Mouse (Mus musculus) forebrain, embryonic 12.5 days (tissue): ENCODE measurements around the gene Rfx8. TPM values are rescaled to one million over a fixed set of nuclear protein-coding genes. Genes with fewer than 3 reads are reported as not detected.
A peak's percentile ranks its signal among the peaks of the same experiment; 100 is the strongest.

Experiments
- ATAC-seq: fragments of 200-750 bp; cut with Nextera tagmentation; 2 replicates; pipeline ENCODE4 v1.8.0; 2017; ENCODE audit warnings: moderate TSS enrichment; ENCODE audit not compliant: low FRiP score
- H3K27ac ChIP-seq: fragments of 300-500 bp; sonication (generic); 2 replicates; pipeline ENCODE4 v1.5.1; 2016; ENCODE audit warnings: mild to moderate bottlenecking
- H3K27me3 ChIP-seq: fragments of 300-500 bp; sonication (generic); 2 replicates; pipeline ENCODE4 v1.6.1; 2016; ENCODE audit warnings: mild to moderate bottlenecking
- H3K36me3 ChIP-seq: fragments of 300-500 bp; sonication (generic); replicated peaks from 2 replicates; pipeline ENCODE4 v1.6.1; 2016; ENCODE audit warnings: mild to moderate bottlenecking
- H3K4me1 ChIP-seq: fragments of 300-500 bp; sonication (generic); 2 replicates; pipeline ENCODE4 v1.6.1; 2016
- H3K4me2 ChIP-seq: fragments of 300-500 bp; sonication (generic); 2 replicates; pipeline ENCODE4 v1.6.1; 2016; ENCODE audit warnings: mild to moderate bottlenecking, moderate library complexity
- H3K4me3 ChIP-seq: fragments of 300-500 bp; sonication (generic); replicated peaks from 2 replicates; pipeline ENCODE4 v1.5.1; 2016; ENCODE audit warnings: mild to moderate bottlenecking
- H3K9ac ChIP-seq: fragments of 300-500 bp; sonication (generic); 2 replicates; pipeline ENCODE4 v1.6.1; 2016; ENCODE audit warnings: mild to moderate bottlenecking
- H3K9me3 ChIP-seq: fragments of 300-500 bp; sonication (generic); 2 replicates; pipeline ENCODE4 v1.6.1; 2016
- WGBS: fragments of 180-500 bp; shearing (Covaris S2); methylation state at CpG from one replicate; pipeline ENCODE4 v1.1.7; 2016; 5-methylcytosine and 5-hydroxymethylcytosine counted together
- polyA plus RNA-seq: library from polyadenylated mRNA; unstranded; fragments of >200 nt; fragmentation: Nextera tagmentation; extraction: Ambion mirVana; gene quantifications from 2 replicates; pipeline ENCODE4 v1.2.1, GENCODE M21; 2016

The Rfx8 gene
- polyA plus RNA-seq, 1 experiment from 2014 or later, result not detected

GRCm38 (mm10) chr1:39702216-39703046 is 18.4 kb downstream of the Rfx8 start:
- WGBS, result 24% methylated on average over 18 of the region's 18 CpGs
- Histone ChIP-seq H3K4me1 (peaks cover 41% of the 10 kb centered on the region), H3K9me3 (no peaks in the 10 kb centered on the region), H3K9ac (0 out of 2 replicates have a peak overlapping the region, but pooled peaks have one; percentile 0), H3K27ac (peak overlapping the region; percentile 74; the same call in 1 of the 2 replicates), H3K36me3 (no peaks in the 10 kb centered on the region), H3K4me2 (no peak overlapping the region), H3K27me3 (no peaks in the 10 kb centered on the region), H3K4me3 (no peak overlapping the region)
- no peak for ATAC-seq

GRCm38 (mm10) chr1:39701274-39701602 is 19.6 kb downstream of the Rfx8 start:
- H3K36me3 ChIP-seq, result no peaks in the 10 kb centered on the region
- WGBS, result 1% methylated on average over 9 of the region's 9 CpGs
- peak overlapping the region; percentile 1; the same call in 1 of the 2 replicates for H3K9ac ChIP-seq
- H3K27ac ChIP-seq, result peak overlapping the region; percentile 74
- ATAC-seq, result peak; percentile 71
- peaks cover 2% of the 10 kb centered on the region; the same call in 1 of the 2 replicates for H3K27me3 ChIP-seq
- peak overlapping the region; percentile 31 for H3K4me2 ChIP-seq
- peaks cover 41% of the 10 kb centered on the region for H3K4me1 ChIP-seq
- H3K4me3 ChIP-seq, result no peak overlapping the region
- no peaks in the 10 kb centered on the region for H3K9me3 ChIP-seq

DNA sequence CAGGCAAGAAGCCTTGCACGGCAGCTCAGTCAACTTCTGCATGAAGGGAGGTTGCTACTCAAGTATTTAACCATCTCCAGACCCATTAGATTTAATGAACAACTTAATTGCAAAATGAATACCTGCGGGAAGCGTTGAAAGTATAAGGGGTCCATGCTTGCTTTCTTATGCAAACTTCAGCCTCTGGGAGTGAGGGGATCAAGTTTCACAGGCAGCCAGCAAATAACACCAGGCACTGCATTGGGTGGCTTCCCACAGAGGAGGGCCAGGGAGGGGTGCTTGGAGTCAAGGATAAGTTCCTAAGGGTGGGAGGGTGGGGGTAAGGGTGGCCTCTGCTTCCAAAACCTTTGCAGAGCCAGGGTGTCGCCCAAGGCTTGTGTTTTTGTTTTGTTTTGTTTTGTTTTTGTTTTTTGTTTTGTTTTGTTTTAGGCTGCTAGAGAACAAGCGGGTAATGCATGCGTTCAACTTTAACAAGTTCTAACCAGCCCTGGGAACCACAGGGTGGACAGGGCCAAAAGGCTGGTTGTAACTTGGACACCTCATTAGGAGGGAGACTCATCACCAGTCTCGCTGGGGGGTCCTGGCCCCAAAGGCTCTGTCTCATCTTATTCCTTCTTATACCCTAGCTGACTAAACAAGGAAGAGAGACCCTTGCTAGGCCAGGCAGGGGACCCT is 20.1 kb downstream of the Rfx8 start:
- Histone ChIP-seq H3K36me3 (no peaks in the 10 kb centered on the region), H3K4me2 (peak overlapping the region; percentile 31), H3K9ac (peak overlapping the region; percentile 1; the same call in 1 of the 2 replicates), H3K27me3 (peaks cover 3% of the 10 kb centered on the region; the same call in 1 of the 2 replicates), H3K27ac (peak overlapping the region; percentile 74), H3K9me3 (no peaks in the 10 kb centered on the region), H3K4me3 (no peak overlapping the region), H3K4me1 (peaks cover 41% of the 10 kb centered on the region)
- 4% methylated on average over 7 of the region's 7 CpGs for WGBS
- ATAC-seq, result peak; percentile 52; the same call in 1 of the 2 replicates

- Histone ChIP-seq H3K9ac (no peak overlapping the region), H3K4me1 (peaks cover 49% of the 10 kb centered on the region), H3K36me3 (no peaks in the 10 kb centered on the region), H3K4me2 (no peak overlapping the region), H3K4me3 (no peak overlapping the region), H3K27me3 (peaks cover 3% of the 10 kb centered on the region; the same call in 1 of the 2 replicates), H3K27ac (no peak overlapping the region), H3K9me3 (no peaks in the 10 kb centered on the region)
- no peak for ATAC-seq
- 25% methylated on average over 6 of the region's 6 CpGs for WGBS
Measured at GRCm38 (mm10) chr1:39698456-39698855, 22.3 kb downstream of the Rfx8 start.

DNA sequence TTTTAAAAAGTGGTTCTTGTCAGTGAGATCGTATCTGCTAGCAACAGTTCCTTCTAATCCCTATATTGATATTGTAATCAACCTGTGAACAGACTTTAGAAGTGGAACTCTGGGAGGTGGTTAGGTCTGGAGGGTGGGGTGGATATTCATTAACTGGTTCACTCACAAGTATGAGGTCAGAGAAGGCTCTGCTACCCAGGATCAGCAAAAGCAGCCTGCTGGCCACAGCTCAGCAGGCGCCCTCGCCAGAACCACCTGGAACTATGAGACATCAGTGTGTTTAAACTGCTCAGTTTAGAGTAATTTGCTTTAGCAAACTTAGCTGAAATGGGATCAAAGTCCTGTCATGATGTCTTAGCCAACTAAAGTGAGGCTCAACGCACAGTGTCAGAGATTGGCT is 25.6 kb downstream of the Rfx8 start:
- no peak for ATAC-seq
- Histone ChIP-seq H3K27me3 (peaks cover 3% of the 10 kb centered on the region; the same call in 1 of the 2 replicates), H3K4me3 (no peak overlapping the region), H3K27ac (no peak overlapping the region), H3K4me2 (no peak overlapping the region), H3K9ac (no peak overlapping the region), H3K4me1 (peaks cover 16% of the 10 kb centered on the region), H3K36me3 (no peaks in the 10 kb centered on the region), H3K9me3 (no peaks in the 10 kb centered on the region)
- 38% methylated on average over 4 of the region's 4 CpGs for WGBS

- H3K27me3 ChIP-seq, result peaks cover 3% of the 10 kb centered on the region; the same call in 1 of the 2 replicates
- peaks cover 14% of the 10 kb centered on the region; the same call in 1 of the 2 replicates for H3K4me1 ChIP-seq
- no peak overlapping the region for H3K4me3 ChIP-seq
- no peak overlapping the region for H3K9ac ChIP-seq
- no peaks in the 10 kb centered on the region for H3K9me3 ChIP-seq
- H3K36me3 ChIP-seq, result no peaks in the 10 kb centered on the region
- ATAC-seq, result no peak
- H3K27ac ChIP-seq, result no peak overlapping the region
- WGBS, result 45% methylated on average over 7 of the region's 7 CpGs
- H3K4me2 ChIP-seq, result no peak overlapping the region
Measured at GRCm38 (mm10) chr1:39694756-39695155, 26.0 kb downstream of the Rfx8 start.

GRCm38 (mm10) chr1:39691974-39692373 is 28.8 kb downstream of the Rfx8 start:
- no peak overlapping the region for H3K27ac ChIP-seq
- no peak overlapping the region for H3K9ac ChIP-seq
- ATAC-seq, result no peak
- no peak overlapping the region for H3K4me2 ChIP-seq
- H3K36me3 ChIP-seq, result no peaks in the 10 kb centered on the region
- peaks cover 3% of the 10 kb centered on the region; the same call in 1 of the 2 replicates for H3K27me3 ChIP-seq
- peaks cover 7% of the 10 kb centered on the region; the same call in 1 of the 2 replicates for H3K4me1 ChIP-seq
- H3K9me3 ChIP-seq, result no peaks in the 10 kb centered on the region
- WGBS, result 82% methylated on average over 3 of the region's 3 CpGs
- H3K4me3 ChIP-seq, result no peak overlapping the region

- H3K4me1 ChIP-seq, result peaks cover 10% of the 10 kb centered on the region; the same call in 1 of the 2 replicates
- H3K4me3 ChIP-seq, result no peak overlapping the region
- ATAC-seq, result no peak
- WGBS, result 65% methylated on average over 4 of the region's 4 CpGs
- no peaks in the 10 kb centered on the region; the same call in 1 of the 2 replicates for H3K27me3 ChIP-seq
- H3K9me3 ChIP-seq, result no peaks in the 10 kb centered on the region
- no peaks in the 10 kb centered on the region for H3K36me3 ChIP-seq
- H3K9ac ChIP-seq, result no peak overlapping the region
- H3K27ac ChIP-seq, result no peak overlapping the region
- H3K4me2 ChIP-seq, result no peak overlapping the region
Measured at GRCm38 (mm10) chr1:39691061-39691460, 29.7 kb downstream of the Rfx8 start.

DNA sequence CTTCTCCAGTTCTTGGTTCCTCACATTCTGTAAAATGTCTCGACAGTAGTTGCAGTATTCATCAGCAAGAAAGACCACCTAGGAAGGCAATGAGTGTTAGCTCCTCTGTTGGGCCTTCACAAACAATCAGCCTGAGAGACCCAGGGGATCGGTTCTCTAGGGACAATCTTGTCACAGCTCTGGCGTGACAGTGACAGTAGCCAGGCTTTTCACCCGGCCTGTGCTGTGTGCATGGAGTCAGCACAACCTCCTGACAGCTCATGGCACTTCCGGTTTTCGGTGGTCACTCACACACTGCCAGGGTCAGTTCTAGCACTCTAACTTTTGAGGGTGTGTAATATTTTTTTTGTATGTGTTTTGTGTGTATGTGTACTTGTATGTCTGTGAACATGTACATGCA is 32.2 kb downstream of the Rfx8 start:
- Histone ChIP-seq H3K4me1 (0 out of 2 replicates have a peak, but pooled peaks cover 3% of the 10 kb centered on the region), H3K36me3 (no peaks in the 10 kb centered on the region), H3K27me3 (no peaks in the 10 kb centered on the region; the same call in 1 of the 2 replicates), H3K27ac (no peak overlapping the region), H3K9me3 (no peaks in the 10 kb centered on the region), H3K4me3 (no peak overlapping the region), H3K9ac (no peak overlapping the region), H3K4me2 (no peak overlapping the region)
- WGBS, result 84% methylated on average over 6 of the region's 6 CpGs
- no peak for ATAC-seq

DNA sequence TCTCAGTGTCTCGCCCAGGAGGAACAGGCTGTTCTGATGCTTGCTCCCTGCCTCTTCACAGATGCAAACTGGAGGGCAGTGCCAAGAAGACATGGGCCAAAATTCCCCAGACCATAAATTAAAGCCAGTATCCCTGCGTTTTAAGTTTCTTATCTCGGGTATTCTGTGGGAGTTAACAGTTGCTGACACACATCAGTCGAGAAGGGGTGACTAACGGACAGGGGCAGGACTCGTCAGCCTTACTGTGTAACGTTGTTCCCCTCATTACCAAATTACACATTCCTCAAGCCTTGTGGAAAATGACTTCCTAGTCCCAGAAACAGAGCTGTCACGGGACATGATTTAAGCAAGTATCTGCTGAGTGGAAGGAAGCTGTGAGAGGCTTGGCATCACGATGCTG is 33.5 kb downstream of the Rfx8 start:
- Histone ChIP-seq H3K9me3 (no peaks in the 10 kb centered on the region), H3K4me2 (no peak overlapping the region), H3K36me3 (no peaks in the 10 kb centered on the region), H3K27me3 (no peaks in the 10 kb centered on the region; the same call in 1 of the 2 replicates), H3K4me3 (no peak overlapping the region), H3K4me1 (0 out of 2 replicates have a peak, but pooled peaks cover 3% of the 10 kb centered on the region), H3K9ac (no peak overlapping the region), H3K27ac (no peak overlapping the region)
- no peak for ATAC-seq
- WGBS, result 78% methylated on average over 9 of the region's 9 CpGs

DNA sequence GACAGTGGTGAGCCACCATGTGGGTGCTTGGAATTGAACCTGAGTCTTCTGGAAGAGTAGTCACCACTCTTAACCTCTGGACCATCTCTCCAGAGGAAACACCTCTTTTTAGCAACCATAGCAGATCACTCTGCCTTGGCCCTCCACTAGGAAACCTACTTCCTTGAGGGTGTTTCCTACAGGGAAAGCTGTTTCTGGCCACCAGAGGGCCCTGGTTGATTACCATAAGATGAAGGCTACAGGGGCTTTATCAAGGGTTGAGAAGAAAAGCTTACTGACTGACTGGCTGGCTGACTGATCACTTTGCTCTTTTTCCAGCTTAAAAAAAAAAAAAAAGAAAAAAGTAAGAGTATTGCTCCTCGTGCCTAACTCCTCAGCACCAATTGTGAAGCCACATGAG is 35.0 kb downstream of the Rfx8 start:
- Histone ChIP-seq H3K4me3 (no peak overlapping the region), H3K9ac (no peak overlapping the region), H3K27me3 (no peaks in the 10 kb centered on the region), H3K9me3 (no peaks in the 10 kb centered on the region), H3K4me2 (no peak overlapping the region), H3K27ac (no peak overlapping the region), H3K36me3 (no peaks in the 10 kb centered on the region), H3K4me1 (0 out of 2 replicates have a peak, but pooled peaks cover 3% of the 10 kb centered on the region)
- ATAC-seq, result 0 out of 2 replicates have a peak, but pooled peaks have one; percentile 63
- WGBS, result 0% methylated on average over 1 of the region's 1 CpGs

- H3K27me3 ChIP-seq, result no peaks in the 10 kb centered on the region
- H3K4me1 ChIP-seq, result 0 out of 2 replicates have a peak, but pooled peaks cover 3% of the 10 kb centered on the region
- WGBS, result 93% methylated on average over 5 of the region's 5 CpGs
- H3K36me3 ChIP-seq, result no peaks in the 10 kb centered on the region
- no peak overlapping the region for H3K9ac ChIP-seq
- H3K4me2 ChIP-seq, result no peak overlapping the region
- no peak overlapping the region for H3K4me3 ChIP-seq
- no peak for ATAC-seq
- no peak overlapping the region for H3K27ac ChIP-seq
- no peaks in the 10 kb centered on the region for H3K9me3 ChIP-seq
Measured at GRCm38 (mm10) chr1:39681638-39682037, 39.2 kb downstream of the Rfx8 start.
